Mouse (Mus musculus) mature B cell (primary cell): ENCODE results near the gene Smchd1.

ENCODE experiments used
- in situ Hi-C: fragments of 300-500 bp; cut with MboI; formaldehyde crosslinking; loops from 2 replicates; pipeline ENCODE4 v1.14.3; 2019

Gene Smchd1

DNA sequence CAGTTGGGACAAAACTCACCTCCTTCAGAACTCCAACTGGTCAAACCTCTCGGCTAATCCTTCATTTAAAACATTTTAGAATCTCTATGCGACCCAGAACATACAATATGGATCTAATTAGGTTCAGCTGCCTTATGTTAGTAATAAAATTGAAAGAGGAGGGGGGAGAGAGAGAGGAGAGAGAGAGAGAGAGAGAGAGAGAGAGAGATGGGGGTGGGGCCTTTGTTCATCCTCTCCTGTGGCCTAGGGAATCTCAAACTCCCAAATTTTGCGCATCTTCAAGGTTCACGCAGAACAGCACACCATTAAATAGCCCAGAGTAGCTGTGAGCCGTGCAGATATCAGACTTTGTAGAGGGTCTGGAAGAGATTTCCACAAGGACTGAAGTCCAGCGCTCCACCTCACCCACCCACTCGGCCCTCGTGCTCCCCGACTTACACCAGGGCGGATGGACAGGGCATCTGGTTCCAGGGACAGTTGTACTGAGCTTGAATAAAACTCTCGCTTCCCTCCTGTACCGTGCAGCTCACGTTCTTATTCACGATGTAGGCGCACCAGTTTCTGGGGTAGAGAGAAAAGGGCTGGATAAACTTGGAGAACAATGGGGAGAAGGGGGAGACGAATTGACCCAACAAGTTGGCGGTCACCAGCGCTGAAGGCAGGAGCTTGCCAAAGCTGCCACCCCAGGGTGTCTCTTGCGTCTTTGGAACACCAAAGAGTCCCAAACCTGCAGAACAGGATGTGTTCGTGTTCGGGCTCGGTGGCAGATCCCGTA is 165.2 kb downstream of the Smchd1 start:
- in situ Hi-C loops, result no loop called here

DNA sequence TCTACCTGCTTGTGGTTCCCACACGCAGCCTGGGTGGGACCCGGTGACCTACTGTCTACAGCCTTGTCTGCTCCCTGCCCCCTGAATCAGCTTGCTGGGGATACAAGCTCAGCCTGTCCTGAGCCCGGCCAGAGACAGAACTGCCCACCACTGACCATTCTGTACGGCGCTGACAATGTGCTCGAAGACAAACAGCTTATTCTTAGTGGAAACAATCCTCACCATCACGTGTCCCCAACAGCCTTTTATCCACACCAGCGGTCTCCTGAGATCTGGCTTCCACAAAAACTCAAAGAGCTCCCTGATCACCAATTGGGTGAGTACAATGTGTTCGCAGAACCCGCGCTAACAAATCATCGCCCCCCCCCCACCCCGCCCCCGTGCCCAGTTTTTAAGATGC is 166.0 kb downstream of the Smchd1 start:
- in situ Hi-C loops, result no loop called here

DNA sequence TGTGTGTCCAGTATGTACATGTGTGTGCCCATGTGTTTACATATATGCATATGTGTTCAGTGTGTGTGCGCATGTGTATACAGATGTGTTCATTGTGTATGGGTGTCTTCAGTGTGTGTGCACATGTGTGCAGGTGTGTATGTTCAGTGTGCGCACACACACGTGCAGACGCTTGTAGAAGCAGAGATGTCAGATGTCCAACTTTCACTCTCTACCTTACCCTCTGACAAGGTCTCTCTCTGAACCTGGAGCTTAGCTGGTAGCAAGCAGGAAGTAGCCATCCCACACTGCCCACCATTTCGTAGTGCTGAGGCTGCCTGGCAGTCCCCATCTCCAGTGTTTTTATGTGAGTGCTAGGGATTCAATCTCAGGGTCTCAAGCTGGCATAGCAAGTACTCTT is 166.8 kb downstream of the Smchd1 start:
- in situ Hi-C loops, result no loop called here

DNA sequence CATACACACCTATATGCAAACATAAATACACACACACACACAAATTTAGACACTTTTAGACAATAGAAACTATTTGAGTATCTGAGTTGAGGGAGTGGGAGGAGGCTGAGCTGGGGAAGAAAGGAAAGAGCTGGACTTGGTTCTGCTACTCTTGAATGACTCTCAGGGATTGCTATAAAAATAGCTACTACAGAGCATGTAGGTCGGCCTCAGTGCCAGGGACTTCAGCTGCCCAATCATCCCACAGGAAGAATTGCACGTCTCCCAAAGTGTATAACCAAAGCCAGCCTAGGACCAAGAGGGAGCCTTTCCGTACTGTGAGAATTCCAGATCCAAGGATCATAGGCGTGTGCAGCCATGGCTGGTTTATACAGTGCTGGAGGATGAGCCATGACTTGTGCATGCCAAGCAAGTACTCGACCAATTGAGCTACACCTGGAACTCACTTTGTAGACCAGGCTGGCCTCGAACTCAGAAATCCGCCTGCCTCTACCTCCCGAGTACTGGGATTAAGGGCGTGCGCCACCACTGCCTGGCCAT is 167.8 kb downstream of the Smchd1 start:
- in situ Hi-C loops, result no loop called here

DNA sequence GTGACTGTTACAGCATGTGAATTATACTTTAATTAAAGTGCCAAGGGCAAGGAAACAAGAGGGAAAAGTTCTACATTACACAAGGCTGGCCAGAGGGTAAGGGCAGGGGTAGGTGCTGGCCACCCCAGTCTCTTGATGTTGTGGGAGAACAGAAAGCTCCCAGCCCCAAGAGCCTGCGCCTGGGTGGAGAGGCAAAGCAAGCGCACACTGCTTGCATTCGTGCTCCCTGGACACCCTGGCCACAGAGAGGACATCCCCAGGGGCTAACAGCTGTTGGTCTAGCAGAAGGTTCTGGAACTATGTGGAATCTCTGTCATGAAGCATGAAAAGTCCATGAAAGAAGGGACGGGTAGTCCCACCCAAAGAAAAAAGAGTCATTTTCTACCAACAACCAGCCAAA is 168.4 kb downstream of the Smchd1 start:
- in situ Hi-C loops, result no loop called here

DNA sequence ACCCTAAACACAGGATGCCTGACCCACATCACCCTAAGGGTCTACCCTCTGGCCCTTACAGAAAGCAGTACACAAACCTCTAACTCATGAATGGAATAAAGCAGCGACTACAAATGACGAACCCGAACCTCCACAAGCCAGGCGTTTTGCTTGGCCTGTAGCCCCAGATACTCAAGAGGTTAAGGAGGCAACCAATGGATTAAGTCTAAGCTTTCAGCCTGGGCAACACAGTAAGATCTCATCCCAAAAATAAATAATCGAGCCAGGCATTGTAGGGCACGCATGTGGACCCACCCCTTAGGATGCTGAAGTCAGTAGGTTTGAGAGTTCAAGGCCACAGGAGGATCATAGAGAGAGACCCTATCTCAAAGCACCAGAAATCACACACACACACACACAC is 169.1 kb downstream of the Smchd1 start:
- in situ Hi-C loops, result no loop called here

DNA sequence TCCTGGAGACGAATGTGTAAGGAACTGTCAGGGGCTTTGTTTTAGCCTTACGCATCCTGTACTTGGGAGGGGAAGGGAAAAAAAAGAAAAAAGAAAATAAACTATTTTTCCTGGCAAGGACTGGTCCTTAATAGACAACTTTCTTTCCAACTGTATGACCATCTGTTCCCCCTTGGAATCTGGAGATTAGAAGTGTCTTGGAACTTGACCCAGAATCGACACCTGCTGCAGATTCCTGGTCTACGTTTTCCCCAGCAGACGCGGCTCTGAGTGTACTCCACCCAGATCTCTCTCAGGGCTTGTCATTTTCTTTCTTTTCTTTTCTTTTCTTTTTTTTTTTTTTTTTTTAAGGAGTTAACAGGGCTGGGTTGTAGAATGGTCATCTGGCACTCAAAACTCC is 171.7 kb downstream of the Smchd1 start:
- in situ Hi-C loops, result no loop called here

DNA sequence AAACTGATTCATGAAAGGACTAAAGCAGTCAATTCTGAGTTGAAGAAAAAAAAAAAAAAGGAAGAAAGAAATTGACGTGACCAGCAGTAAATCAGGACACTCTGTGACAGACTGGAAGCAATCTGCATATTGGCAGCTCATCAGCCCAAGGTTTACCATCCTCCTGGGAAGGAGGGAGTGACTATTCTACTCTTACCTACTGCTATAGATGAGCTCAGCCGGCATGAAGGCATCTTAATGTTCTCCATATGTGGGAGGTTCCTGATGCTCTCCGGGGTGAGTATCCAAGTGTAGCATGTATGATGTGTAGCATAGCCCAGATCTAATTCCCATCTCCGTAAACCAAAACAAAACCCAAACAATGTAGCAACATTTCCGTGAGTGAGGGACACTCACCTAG is 173.7 kb downstream of the Smchd1 start:
- in situ Hi-C loops, result no loop called here

DNA sequence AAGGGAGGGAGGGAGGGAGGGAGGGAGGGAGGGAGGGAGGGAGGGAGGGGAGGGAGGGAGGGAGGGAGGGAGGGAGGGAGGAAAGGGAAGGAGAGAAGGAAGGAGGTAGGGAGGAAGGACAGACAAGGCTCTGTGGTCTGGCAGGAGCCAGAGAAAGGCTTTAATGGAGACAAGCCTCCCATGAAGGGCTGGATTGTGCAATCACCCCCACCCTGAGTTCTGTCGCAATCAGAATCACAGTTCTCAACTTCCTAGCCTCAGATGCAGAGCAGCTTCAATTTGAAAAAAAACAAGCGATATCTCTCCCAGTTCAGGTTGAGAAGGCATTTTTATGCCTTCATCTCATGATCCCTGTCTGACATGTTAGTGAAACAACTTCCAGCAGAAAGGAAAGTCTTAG is 174.8 kb downstream of the Smchd1 start:
- in situ Hi-C loops, result no loop called here

DNA sequence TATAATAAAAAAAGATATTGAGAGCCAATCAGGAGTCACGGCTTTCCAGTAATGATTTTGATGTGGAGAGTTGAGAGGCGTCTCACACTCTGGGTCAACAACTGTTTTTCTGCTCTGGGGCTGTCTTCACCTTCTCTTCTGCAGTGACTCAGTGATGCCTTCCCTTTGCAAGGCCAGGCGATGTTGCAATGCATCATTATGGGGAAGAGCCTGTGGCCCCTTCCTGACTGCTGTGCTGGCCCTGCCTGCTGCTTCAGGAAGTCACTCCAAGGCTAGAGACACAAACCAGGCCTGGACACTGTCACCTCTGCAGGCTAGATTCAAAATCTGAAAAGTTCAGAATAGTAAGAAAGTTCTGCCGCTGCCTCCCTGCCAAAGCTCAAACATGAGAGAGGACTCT is 175.3 kb downstream of the Smchd1 start:
- in situ Hi-C loops, result no loop called here

DNA sequence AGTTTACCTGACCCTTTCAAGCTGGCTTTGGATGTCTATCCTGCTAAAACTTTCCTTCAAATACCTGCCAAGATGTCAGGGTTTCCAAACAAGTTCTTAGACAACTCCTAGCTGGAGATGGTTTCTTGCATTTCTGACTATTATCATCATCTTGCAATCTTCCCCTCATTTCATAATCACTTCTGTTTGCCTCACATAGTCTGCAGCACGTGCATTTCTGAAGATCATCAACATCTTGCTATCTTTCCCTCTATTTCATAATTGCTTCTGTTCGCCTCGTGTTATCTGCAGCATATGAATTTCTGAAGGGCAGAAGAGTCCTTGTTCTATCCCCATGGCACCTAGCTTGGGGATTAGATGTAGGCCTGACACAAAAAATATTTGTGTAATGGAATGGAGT is 180.6 kb downstream of the Smchd1 start:
- in situ Hi-C loops, result no loop called here
